Mouse (Mus musculus): Measurements from ENCODE around the gene Syne1. TPM values are rescaled to one million over a fixed set of nuclear protein-coding genes. Genes with fewer than 3 reads are reported as not detected.

Syne1 gene
- total RNA-seq, 4 experiments from 2014 or later = 272 to 326 (median 297) TPM

DNA sequence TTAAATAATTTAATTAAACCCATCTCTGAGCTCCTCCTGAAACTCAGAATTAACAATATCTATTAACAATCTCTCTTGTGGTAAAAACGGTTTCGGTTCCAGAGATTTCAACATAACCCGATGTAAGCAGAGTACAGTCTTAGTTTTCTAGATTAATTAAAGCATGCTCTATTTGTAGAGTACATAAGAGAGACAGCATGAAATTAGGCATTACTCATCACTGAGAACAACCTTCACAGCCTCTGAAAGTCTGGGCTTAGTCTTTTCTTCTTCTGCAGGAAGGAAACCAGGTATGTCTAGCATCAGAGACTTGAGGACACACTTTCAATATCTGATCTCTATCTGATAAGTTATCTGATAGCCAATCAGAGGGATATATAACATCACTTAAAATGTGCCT is 29.0 kb downstream of the Syne1 start:
- DNase-seq (ENCODE audit: low spot score in 2 of 2) = no peak

DNA sequence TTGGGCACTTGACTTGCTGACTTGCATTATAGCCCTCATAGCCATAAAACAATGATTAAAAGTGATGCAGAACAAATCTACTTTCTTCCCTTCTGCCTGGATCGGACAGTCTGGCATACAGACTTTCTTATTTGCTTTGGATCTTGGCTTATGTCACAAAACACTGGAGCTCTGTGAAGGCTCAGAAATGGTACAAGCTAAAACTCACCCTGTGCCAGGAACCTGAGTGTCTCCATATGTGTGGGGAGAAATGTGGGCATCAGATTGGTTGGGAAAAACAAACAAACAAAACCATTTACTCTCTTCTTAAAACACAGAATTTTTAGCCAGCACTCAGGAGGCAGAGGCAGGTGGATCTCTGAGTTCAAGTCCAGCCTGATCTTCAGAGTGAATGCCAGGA is 30.6 kb downstream of the Syne1 start:
- DNase-seq (ENCODE audit: low spot score in 2 of 2) = no peak

DNA sequence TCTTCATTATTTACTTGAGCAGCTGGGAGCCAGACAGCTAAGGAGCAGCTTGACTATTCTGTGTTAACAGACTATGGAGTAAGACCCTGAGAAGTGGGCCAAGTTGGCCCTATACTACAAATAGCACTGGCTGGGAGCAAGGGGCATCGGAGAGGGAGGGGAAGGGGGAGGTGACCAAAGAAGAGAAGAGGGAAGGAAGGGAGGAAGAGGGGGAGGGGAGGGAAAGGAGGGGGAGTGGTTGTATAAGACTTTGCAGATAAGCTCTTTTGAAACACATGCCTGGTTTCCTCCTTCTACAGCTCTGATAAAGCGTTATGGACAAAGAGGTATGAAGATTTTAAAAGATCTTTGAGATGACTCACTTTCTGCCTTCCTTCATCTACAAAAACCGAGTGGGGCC is 36.0 kb downstream of the Syne1 start:
- no peak for DNase-seq (ENCODE audit: low spot score in 2 of 2)

DNA sequence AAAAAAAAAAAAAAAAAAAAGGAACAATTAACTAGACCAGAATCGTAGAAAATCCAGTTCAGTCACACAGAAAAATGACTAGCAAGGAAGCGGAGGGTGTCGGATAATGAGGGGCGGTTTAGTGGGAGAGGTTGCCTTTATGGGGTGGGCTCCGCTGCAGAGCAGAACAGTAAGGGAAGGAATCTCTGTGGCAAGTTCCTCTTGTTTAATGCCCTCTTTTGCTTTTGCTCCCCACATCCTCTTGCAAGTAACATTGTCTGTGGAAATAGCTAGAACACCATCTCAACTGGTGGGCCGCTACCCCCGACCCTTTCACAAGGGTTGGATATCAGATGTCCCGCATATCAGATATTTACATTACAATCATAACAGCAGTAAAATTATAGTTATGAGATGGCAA is 37.1 kb downstream of the Syne1 start:
- no peak for DNase-seq (ENCODE audit: low spot score in 2 of 2)

DNA sequence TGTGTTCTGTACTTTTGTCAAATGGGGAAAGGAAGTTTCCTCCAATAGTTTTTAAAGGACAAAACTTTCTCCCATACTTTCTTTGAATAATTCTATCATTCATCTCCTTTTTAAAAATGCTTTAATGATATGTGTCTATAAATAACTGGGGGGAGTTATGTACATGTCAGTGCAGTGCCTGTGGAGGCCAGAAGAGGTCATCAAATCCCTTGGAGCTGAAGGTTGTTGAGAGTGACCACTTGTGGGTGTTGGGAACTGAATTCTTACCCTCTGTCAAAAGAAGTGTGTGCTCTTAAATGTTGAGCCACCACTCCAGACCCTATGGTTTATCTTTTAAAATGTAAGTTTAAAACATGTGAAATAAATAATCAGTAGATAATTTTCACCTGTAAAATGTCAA is 39.0 kb downstream of the Syne1 start:
- DNase-seq (ENCODE audit: low spot score in 2 of 2) = no peak

DNA sequence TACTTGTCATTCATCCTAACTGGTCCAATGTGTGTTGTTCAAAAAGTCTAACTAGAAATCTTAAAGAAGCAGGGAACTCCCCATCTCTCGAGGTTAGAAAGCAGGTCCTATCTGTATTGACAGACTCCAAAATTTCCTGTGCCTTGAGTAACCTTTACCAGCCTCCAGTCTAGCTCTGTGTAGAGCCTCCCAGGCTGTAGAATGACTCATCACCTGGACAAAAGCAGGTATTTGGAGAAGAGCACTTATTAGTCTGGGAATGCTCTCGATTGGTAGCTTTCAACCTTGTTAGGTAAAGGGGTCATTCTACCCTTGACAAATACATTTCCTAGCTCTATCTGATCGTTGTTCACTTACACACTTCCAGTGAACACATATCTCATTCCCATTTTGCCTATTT is 39.9 kb downstream of the Syne1 start:
- no peak for DNase-seq (ENCODE audit: low spot score in 2 of 2)

DNA sequence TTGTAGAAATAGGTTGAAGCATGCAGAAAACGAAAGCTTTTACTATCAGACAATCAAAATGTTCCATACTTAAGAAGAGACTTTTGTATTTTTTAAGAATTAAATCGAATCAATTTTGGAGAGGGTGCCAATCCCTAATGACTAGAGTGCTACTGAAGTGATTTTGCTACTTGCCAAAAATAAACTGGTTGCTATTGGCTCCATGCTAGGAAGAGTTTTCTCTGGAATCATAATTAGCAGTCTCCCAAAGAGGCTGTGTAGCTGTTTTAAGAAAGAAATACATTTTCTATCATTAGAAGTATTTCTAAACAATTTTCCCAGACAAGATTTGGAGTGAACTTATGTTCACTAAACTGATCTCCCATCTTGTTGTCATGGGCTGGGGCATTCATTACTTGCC is 43.8 kb downstream of the Syne1 start:
- DNase-seq (ENCODE audit: low spot score in 2 of 2) = no peak

DNA sequence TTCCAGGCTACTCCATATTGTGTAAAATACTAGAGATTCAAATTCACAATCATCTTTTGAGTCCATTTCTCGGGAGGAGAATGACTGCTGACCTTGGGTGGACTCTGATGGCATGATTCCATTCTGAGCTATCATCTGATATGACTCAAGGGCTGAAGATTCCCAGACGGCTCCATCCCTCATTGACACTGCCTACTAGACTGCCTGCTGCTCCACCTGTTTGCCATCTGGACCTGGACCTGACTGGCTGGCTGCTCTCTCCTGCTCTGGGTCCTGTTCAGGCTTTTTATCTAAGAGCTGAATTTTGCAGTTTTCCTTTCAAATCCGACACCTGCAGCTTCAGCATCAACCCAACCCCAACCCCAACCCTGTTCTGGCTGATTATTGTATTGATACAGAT is 46.5 kb downstream of the Syne1 start:
- DNase-seq (ENCODE audit: low spot score in 2 of 2) = no peak

DNA sequence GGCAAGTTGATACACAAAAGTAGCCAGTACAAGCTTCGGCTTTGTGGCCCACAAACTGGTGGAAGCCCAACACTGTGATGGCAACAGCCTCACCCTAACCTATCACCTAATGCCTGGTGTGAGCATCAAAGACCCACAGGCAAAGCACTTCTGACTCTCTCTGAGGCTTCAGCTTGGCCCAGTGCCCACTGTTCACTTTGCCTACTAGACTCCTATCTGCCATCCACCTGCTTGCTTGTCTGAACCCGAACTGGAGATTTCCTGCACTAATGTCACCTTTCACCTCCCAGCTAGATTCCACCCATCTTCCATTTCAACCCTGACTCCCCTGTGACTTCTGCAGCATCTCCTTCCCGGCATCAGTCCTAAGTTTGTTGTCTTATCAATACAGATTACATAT is 47.4 kb downstream of the Syne1 start:
- DNase-seq (ENCODE audit: low spot score in 2 of 2) = no peak

DNA sequence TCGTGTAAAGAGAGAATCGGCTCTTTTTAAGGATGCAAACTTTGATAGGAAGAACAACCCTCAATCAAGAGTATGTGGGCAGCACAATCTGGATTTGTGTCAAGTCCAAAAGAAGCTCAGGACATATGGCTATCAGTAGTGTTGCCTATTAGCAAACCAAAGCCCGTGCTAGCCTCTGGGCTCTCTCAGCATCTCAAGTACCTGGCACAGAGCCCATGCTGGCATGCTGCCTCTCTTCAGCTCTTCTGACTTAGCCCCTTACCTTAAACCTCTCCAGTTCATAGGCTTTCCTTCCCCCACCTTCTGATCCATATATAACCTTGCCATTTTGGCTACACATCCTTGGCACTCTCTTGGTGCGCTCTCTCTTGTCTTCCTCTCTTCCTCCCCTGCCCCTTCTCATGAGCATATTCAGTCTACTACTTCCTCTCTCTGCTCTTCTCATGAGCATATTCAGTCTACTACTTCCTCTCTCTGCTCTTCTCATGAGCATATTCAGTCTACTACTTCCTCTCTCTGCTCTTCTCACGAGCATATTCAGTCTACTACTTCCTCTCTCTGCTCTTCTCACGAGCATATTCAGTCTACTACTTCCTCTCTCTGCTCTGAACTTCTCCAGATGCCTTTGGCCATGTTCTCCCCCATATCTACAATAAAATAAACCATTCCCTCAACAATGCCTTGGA is 51.5 kb downstream of the Syne1 start:
- DNase-seq (ENCODE audit: low spot score in 2 of 2) = peak; percentile 28 to 50

DNA sequence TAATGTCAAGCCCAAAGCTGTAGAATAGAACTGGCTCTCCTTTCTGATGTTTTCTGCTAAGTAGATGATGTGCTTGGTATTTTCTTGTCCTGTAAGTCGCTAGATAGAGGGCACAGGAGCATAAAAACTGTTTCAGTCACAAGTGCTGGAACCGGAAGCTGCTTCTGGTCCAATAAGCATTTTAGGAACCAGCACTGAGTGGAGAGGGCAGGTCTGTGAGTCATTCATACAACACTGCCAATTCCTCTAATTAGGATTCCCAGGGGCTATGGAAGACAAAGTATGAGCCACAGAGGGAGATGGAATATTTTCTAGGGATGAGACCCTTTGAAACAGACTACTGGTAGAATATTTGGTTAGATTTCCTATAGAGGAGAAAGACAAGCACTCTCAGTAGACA is 53.4 kb downstream of the Syne1 start:
- DNase-seq (ENCODE audit: low spot score in 2 of 2) = no peak

DNA sequence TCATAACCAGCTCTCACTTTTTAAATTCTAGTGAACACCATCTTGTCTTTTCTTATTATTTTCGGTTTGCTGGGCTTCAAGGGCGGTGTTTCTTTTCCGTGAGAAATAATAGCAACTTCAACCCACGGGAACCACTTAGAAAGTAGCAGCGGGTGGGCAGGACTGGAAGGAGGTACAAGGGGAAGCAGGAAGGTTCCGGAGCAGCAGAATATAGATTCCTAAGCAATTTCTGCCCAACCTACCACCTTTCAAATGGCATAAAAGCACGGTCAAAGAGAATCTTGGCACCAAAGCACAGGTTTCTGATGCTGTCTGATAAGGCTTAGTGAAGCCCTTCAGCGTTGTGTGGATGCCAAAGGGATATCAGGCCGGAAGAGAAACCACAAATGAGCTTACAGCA is 60.2 kb downstream of the Syne1 start:
- DNase-seq (ENCODE audit: low spot score in 2 of 2) = no peak

DNA sequence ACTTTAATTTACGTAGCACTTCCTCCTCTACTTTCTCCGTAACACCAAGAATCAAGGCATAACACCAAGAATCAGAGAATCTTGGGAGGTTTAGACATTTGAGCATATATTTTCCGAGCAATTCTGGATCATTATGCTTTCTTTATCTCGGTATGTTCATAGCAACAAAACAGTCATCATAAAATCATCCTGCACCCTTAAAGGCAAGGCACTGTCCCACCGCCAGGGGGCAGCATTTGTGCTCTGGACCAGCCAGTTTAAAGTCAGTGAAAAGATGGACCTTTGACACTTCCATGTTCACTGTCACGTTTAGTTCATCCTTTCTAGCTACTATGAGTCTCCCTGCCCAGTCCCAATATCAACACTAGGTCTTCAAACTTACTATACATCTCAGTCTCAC is 61.3 kb downstream of the Syne1 start:
- no peak for DNase-seq (ENCODE audit: low spot score in 2 of 2)

DNA sequence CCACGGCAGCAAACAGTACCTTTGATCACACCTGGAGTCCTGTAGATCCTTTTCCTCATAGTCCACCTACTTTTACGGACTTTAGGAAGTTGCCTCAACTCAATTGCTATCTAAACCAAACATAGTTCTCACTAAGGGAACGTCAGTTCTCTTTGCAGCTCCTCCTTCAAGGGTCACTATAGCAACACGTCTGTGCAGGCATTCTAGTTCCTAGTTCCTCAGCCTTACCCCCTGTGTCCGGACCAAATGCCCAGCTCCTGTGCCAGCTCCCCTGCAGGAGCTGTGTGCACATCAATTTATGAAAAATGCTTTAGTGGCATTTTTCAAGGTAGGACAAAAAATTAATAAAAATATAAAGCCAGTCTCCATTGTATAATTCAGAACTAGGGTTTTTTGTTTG is 63.2 kb downstream of the Syne1 start:
- DNase-seq (ENCODE audit: low spot score in 2 of 2) = no peak

DNA sequence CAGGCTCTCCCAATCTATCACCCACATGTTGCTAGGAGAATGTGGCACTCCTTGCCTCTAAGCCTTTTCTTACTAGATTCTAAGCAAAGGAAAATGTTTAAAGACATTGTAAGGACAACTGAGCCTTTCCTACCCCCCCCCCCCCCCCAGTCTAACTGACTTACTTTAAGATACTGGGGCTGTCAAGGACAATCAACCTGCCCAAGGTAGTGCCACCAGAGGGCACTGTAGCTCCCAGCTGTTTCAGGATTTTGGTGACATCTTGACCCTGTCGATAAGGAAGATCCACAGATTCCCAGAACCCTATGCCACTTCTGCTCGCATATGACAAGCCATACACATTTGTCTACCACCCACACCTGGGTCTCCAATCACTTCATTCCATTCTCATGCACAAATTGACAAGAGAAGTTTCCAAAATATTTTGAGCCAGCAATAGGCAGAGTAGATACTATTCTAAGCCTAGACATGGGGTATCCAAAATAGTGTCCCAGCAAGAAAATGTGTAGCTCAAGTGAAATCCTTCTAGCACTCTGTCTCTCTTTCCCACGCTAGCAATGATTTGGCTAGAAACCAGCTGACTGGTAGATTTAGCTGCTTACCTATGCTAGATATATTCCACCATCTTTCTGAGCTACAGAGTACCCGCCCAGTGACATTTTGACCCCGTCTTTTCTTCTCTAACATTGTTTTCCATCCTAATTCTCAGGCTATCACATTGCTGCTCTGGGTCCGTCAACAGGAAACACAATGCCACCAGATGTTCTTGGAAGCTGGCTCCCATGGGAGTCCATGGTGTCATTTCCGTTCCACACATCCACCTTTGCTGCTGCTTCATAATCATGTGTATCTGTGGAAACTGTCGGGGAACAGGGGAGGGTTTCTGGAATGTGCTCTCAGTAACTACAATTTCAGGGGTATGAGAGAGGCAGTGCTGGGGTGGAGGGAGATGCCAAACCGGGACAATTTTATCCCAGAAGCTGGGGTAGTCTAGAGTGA is 70.4 kb downstream of the Syne1 start:
- DNase-seq (ENCODE audit: low spot score in 2 of 2) = no peak

DNA sequence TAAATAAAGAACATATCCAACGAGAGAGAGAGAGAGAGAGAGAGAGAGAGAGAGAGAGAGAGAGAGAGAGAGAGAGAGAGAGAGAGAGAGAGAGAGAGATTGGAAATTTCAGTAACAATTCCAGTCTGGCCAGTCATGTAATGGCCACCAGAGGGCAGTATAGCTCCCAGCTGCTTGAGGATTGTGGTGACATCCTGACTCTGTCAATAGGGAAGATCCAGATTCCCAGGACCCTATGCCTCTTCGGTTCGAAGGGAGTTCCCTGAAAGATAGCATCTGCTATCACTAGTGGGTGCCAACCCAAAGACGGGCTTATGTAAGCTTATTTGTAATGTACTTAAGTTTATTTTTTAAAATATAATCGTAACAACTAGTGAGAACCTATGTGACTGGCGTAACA is 71.2 kb downstream of the Syne1 start:
- DNase-seq (ENCODE audit: low spot score in 2 of 2) = peak; percentile 22 to 60

DNA sequence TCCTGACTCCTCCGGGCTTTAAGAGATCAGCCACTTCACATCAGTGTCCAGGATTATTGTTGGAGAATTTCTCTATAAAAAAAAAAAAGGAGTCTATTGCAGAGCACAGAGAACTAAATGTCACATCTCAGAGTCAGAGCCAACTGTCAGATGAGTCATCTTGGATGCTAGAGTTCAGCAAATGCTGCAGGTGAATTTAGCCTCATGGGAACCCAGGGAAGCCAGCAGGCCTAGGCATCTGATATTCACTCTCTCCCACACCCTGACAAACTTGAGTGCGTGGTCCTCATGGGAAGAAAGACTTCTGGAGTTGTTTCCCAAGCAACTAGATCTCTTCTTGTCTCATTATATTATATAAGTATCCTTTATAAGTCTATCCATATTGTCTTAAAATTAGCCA is 82.6 kb downstream of the Syne1 start:
- peak in 1 of 2 experiments; percentile 12 for DNase-seq (ENCODE audit: low spot score in 2 of 2)

DNA sequence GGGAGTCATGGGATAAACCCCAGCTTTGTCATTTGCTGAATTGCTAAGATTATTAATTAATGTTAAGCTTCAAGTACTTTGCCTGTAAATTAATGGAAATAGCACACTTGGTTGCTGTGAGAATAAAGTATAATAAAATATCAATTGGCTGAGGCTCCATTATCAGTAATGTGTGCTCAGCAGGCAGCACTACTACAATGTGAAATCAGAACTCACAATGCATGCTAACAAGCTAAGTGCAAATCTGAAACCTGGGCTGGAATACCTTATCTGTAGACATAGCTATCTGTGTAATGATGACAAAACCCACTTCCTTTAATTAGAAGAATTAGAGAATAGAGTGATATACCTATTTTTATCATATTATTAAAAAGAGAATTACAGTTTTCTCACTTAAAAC is 97.5 kb downstream of the Syne1 start:
- DNase-seq (ENCODE audit: low spot score in 2 of 2) = no peak

DNA sequence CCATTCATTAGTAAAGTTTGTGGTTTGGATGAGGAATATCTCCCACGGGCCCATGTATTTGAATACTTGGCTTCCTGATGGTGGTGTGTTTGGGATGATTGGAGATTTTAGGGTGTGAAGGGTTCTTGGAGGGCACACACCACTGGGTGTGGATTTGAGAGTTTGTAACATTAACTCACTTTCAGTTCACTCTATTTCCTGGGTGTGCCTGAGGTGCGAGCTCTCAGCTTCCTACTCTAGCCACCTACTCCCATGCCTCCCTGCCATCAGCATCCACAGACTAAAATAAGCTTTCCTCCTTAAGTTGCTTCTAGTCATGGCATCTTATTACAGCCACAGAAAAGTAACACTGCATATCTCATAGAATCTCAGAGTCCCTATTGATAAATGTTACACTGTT is 101.3 kb downstream of the Syne1 start:
- no peak for DNase-seq (ENCODE audit: low spot score in 2 of 2)

DNA sequence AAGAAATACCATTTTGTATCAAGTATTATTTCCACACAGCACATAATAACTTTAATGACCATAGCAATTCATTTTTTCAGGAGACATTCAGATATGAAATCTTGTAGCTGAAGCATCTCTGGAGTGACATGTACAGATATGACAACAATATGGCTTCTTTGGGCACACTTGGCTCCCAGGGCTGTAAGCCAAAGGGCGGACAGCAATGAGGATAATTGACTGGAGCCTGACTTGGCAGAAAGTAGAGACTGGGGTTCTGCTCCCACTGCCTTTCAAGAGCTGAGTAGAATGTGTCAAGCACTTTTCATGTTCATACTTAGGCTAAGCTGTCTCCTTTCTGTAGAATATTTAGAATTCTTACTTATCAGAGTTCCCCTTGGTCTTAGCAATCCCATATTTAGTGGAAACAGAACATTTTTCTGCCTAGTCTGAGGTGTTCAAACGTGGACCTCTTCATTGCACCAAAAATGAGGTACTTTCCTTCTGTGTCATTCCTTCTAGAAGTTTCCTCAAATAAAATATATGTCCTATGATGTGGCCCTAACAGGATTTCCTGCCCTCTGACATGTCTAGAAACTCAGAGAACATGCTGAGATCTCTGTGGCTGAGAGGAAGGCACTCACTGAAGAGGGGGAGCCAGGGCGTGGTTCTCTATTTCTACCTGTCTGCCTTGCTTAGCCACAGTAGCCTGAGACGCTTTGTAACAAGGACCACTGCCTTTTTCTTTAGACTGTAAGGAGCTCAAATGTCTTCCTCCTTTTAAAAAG is 103.1 kb downstream of the Syne1 start:
- no peak for DNase-seq (ENCODE audit: low spot score in 2 of 2)

DNA sequence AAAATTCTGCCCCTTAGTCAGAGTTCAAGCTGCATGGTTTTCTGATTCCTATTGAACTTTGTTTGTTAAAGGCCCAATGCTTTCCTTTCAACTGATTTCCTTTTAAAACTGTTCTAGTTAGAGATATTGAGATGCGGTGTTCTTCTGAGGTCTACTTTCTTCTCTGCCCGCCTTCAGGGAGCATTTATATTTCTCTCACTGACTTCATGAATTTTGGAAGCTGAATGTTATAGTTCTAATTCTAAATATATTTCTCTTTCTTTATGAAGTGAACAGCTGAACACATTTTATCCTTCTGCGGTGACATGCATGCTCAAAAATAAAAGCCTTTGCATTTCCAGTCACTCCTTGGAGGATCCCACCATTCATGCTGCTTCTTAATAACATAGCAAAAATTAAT is 106.0 kb downstream of the Syne1 start:
- DNase-seq (ENCODE audit: low spot score in 2 of 2) = no peak

DNA sequence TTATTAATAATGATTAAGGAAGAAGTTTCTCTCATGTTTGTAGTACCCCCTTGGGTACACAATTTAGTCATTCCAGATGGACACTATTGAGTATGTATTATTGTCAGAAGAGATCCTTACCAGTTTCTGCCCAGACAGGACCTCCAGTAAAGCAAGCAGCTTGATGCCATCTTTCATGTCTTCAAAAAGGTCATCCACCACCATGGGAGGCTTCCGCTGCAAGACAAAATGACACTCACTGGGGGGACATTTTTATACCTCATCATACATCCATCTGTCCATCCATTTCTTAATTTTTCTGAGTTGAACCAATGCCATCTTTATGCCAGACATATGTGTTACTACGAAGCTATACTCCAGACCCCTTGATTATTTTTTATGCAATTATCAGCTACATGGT is 108.3 kb downstream of the Syne1 start:
- DNase-seq (ENCODE audit: low spot score in 2 of 2) = no peak
